Mouse (Mus musculus): ENCODE measurements around the gene Batf2.

- TF ChIP-seq CTCF (IDR thresholded peaks at IDR 0.05; ENCODE audit: low read depth) (no peak), EP300 (IDR thresholded peaks at IDR 0.05; ENCODE audit: low read depth) (no peak)
Measured at GRCm38 (mm10) chr19:6174771-6175170, 34.0 kb downstream of the Batf2 start.

Data from liver, postnatal 0 days (tissue).